27 mouse cellular contexts compared by ENCODE assay signal in genomic region chrX:130189250-130189649, GRCm38 (mm10).
"Had no signal": no experiment of that assay in that cellular context is flagged by ENCODE, and none has a peak within 500 bp of the region (broad histone marks: within the 10 kb centered on the region; RNA-seq: fewer than 3 reads in every experiment).

No protein-coding gene starts in this region.

- H3K27me3 ChIP-seq: heart, embryonic 13.5 days; heart, embryonic 15.5 days; hindbrain, embryonic 13.5 days; hindbrain, embryonic 15.5 days; kidney, embryonic 15.5 days; limb, embryonic 13.5 days; limb, embryonic 15.5 days; liver, embryonic 12.5 days had no signal

- H3K9ac ChIP-seq: heart, embryonic 13.5 days; heart, embryonic 15.5 days; hindbrain, embryonic 13.5 days; hindbrain, embryonic 15.5 days; kidney, embryonic 15.5 days; limb, embryonic 13.5 days; limb, embryonic 15.5 days; liver, embryonic 12.5 days; liver, embryonic 14.5 days had no signal

- DNase-seq: gastrocnemius, postnatal 14 days; gastrocnemius, postnatal 36 days; heart, adult 11 months; heart, adult 2 months; heart, postnatal 14 days; heart, postnatal 36 days; kidney, adult 11 months; kidney, adult 2 months; kidney, adult 9 months; kidney, postnatal 14 days; kidney, postnatal 36 days; layer of hippocampus, adult 9-11 months; layer of hippocampus, postnatal 36 days; left cerebral cortex, postnatal 4 days had no signal

- H3K4me1 ChIP-seq: heart, embryonic 13.5 days; heart, embryonic 15.5 days; hindbrain, embryonic 13.5 days; hindbrain, embryonic 15.5 days; kidney, embryonic 15.5 days; limb, embryonic 13.5 days; limb, embryonic 15.5 days; liver, embryonic 12.5 days had no signal

- H3K27ac ChIP-seq: heart, adult 2 months; heart, embryonic 13.5 days; heart, embryonic 15.5 days; hindbrain, embryonic 13.5 days; hindbrain, embryonic 15.5 days; hindbrain, postnatal 0 days; kidney, embryonic 15.5 days; kidney, postnatal 0 days; limb, embryonic 13.5 days; limb, embryonic 15.5 days; liver, embryonic 12.5 days; liver, embryonic 14.5 days had no signal

- H3K4me2 ChIP-seq: heart, embryonic 11.5 days; heart, embryonic 13.5 days; heart, embryonic 15.5 days; hindbrain, embryonic 13.5 days; hindbrain, embryonic 15.5 days; kidney, embryonic 15.5 days; limb, embryonic 13.5 days; limb, embryonic 15.5 days; liver, embryonic 12.5 days had no signal

- H3K36me3 ChIP-seq: heart, embryonic 13.5 days; heart, embryonic 15.5 days; hindbrain, embryonic 13.5 days; hindbrain, embryonic 15.5 days; kidney, embryonic 15.5 days; limb, embryonic 13.5 days; limb, embryonic 15.5 days; liver, embryonic 12.5 days had no signal

- H3K9me3 ChIP-seq: heart, embryonic 13.5 days; heart, embryonic 15.5 days; hindbrain, embryonic 13.5 days; hindbrain, embryonic 15.5 days; kidney, embryonic 15.5 days; limb, embryonic 13.5 days; limb, embryonic 15.5 days; liver, embryonic 12.5 days had no signal

- ATAC-seq: hindbrain, postnatal 0 days; intestine, embryonic 16.5 days; liver, embryonic 12.5 days had no signal

- H3K4me3 ChIP-seq: heart, adult 2 months; heart, embryonic 13.5 days; heart, embryonic 15.5 days; hindbrain, embryonic 13.5 days; hindbrain, embryonic 15.5 days; kidney, embryonic 15.5 days; limb, embryonic 13.5 days; limb, embryonic 15.5 days; liver, embryonic 12.5 days had no signal
